Mouse (Mus musculus) cerebral cortex, adult 2 months (tissue): ENCODE results near the gene Tk2.

Experiments
- WGBS: fragments of 180-500 bp; shearing (Covaris S2); methylation state at CpG from one replicate; pipeline ENCODE4 v1.1.7; 2018; 5-methylcytosine and 5-hydroxymethylcytosine counted together

Gene Tk2

DNA sequence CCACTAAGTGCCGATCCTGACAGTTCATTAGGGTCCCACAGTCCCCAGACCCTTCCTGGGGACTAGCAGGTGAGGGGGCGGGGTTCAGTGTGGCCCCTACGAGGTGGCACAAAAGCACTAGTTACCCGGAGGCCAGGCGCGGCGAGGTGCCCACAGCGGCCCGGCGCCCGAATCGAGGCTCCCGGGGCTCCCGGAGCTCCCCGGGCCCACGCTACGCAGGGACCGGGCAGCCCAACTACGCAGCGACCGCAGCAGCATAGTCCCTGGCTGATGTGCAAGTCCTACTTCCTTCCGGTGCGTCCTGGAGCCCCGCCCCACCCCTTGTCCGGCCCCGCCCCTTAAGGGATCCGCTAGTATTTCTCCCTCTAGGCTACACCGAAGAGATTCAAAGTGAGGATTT, at the start of gene Tk2:
Tk2 (minus strand) TSS at position 283 of the 400 bp plus-strand sequence.
- under 1% methylated on average over 28 of the region's 28 CpGs for WGBS

DNA sequence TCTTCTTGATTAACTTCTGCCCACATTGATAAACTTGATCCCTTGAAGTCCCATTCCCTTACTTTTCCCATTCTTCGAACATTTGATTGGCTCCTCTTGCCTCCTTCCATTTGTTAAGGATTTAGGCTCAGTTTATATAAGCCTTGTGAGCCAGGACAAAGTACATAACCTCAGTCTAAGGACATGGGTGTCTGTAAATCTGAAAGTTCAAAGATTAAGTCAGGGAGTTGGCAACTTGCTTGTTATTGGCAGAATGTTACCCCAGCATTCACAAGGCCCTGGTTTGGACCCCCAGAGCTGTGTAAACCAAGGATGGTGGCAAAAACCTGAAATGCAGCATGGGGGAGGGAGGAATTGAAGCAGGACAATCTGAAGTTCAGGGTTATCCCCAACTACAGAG, 46.0 kb upstream of the Tk2 start:
- WGBS: 84% methylated on average over 1 of the region's 1 CpGs

- 88% methylated on average over 12 of the region's 12 CpGs for WGBS
These were observed 44.7 kb upstream of the Tk2 start, which contains the start of gene Cmtm2a for GRCm38 (mm10) chr8:104293081-104293480. Gene Cmtm2a (minus strand): TSS chr8:104293181.

DNA sequence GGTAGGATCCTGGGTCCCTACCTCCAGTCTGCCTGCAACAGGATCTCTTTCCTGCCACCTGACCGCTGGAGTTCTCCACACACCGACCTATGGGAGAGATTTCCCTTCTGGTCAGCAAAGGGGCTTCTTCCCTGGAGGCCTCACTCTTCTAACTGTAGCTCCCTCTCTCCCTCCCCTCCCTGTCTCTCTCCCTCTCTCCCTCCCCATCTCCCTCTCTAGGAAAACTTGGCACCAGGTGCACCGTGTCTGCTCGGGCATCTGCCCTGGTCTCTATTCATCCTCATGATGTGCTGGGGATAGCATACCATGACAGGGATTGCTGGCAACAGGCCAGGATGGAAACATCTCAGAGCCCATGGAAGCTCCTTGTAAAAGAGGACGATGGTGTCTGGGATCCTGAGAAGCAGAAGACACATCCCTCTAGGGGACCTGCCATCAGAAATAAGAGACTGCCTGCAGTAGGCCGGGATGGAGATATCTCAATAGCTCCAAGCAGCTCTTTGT, 20.6 kb upstream of the Tk2 start:
- 82% methylated on average over 6 of the region's 6 CpGs for WGBS

DNA sequence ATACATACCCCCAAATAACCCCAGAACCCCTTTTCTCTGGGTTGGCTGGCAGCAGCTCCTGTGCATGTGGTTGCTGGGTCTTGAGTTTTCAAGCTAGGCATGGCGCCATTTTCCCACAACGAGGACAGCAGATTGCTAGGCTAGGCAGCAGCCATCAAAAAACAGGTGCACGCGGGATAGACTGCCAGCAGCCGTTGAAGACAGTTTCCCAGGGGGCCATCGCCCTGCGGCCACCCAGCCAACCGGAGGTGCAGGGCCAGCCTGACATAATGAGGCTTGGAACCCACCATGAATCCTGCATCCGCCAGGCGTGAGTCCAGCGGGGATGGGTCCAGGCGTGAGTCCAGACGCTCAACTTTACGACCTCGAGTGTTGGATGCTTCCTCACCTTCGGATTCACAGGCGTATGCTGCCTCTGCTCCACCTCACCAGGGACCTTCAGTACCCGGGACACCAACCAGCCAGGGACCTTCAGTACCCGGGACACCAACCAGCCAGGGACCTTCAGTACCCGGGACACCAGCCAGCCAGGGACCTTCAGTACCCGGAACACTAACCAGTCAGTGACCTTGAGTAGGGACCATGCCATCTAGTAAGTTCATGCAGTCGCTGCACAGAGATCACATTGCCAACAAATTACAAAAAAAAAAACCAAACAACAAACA, 16.0 kb upstream of the Tk2 start:
- 95% methylated on average over 22 of the region's 22 CpGs for WGBS

DNA sequence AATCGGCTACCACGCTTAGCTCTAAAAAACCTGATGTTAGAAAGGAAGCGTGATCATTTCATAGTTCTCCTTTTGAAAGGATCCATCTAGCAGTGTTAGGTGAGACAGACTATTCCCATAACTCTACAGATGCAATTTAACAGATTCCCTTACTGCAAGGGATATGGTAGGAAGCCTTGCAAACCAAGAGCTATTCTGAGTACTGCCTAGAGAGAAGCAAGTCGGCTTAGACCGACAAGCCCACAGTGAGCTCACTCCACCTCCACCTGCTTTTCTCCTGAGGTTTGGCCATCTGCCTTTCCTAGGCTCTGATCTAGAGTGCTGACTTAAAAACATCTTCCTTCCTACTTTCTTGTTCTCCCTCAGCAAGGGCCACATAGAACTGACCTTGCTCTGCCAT, 13.4 kb upstream of the Tk2 start:
- 65% methylated on average over 5 of the region's 5 CpGs for WGBS

DNA sequence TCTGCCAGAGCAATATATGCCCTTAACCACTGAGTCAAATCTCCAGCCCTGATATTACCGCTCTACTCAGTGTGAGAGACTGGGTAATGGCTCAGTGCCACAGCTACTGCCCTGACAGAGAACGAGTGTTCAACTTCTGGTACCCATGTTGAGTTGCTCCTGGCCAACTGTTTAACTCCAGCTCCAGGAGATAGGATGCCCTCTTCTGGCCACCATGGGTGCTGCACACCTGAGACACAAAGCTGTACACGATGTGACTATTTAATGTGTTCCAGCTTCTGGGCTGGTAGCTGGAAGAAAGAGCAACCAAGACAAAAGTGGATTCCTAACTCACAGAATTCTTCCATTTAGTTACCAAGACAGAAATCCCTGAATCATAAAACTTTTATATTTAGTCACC, 4.7 kb upstream of the Tk2 start:
- 81% methylated on average over 3 of the region's 3 CpGs for WGBS

GRCm38 (mm10) chr8:104251461-104251860, 3.1 kb upstream of the Tk2 start:
- 2% methylated on average over 7 of the region's 7 CpGs for WGBS

GRCm38 (mm10) chr8:104250439-104251367, 2.3 kb upstream of the Tk2 start, which contains the start of gene Cklf:
Gene Cklf (plus strand): TSS chr8:104250861.
- WGBS: 4% methylated on average over 41 of the region's 41 CpGs

- WGBS: 85% methylated on average over 7 of the region's 7 CpGs
These were observed 1.2 kb upstream of the Tk2 start for GRCm38 (mm10) chr8:104249442-104249996.

DNA sequence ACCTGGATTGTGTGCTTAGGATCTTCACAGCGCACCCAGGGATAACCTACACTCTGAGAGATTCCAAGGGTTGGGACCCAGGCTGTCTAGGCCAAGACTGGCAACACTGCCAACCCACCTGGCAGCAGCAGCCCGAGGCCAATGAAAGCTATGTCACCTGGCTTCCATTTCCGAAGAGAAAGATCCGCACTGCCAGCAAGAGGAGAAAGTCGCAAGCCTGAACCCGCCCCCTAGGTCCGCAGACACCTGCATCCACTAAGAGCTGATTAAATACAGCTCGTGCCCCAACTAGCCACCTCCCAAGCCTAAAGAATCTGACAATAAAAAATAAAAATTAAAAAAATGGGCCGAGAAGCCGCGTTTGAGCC, 466 bp downstream of the Tk2 start:
- WGBS: 1% methylated on average over 11 of the region's 11 CpGs

DNA sequence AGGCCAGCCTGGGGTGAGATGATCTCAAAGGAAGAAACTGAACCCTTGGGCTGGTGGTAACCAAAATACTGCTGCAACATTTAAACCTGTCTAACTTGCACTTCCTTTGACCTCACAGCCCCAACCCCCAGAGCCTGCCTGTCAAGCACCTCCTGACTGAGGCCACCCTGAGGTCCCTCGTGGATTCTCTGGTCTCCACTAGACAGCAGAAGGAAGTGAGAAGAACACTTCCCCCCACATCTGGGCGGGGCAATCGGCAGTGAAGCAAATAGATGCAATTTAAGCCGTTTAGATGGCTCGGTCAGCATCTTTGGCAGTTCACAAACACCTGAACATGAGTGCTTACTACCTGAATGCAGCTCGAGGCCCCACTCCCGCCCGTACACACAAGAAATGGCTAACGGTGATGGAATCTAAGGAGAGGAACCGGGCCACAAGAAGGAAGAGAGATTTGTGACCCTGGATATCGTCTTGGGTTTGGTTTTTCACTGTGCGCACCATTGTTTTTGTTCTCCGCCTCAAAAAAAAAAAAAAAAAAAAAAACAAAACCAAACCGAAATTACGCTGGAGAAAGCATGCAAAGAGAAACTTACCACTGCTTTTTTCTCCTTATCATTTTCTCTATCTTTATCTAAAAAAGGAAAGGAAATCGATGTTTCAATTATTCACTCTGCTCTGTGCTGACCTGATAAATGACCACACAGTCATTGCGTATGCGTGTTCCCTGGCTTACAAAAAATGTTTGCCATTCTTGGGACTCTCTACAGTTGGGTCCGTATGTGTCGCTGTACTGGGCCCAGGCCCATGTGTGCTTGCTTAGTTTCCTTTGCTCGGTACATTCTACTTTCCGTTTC, 1.1 kb downstream of the Tk2 start:
- 65% methylated on average over 22 of the region's 22 CpGs for WGBS

DNA sequence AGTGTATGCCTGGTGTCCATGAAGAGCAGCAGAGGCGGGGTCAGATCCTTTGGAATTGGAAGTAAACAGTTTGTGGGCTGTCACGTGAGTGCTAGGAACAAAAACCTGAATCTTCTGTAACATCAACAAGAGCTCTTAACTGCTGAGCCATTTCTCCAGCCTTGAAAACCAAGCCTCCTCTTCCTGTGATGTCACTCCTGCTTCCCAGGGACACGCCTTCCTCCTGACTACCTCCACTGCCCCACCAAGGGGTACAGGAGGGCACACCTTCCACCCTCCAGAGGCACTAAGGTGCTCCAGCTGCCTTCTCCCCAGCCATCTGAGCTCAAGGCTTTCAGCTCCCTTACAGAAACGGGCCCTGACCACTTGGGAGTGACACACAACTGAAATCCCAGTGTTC, 1.7 kb downstream of the Tk2 start:
- WGBS: 90% methylated on average over 4 of the region's 4 CpGs

DNA sequence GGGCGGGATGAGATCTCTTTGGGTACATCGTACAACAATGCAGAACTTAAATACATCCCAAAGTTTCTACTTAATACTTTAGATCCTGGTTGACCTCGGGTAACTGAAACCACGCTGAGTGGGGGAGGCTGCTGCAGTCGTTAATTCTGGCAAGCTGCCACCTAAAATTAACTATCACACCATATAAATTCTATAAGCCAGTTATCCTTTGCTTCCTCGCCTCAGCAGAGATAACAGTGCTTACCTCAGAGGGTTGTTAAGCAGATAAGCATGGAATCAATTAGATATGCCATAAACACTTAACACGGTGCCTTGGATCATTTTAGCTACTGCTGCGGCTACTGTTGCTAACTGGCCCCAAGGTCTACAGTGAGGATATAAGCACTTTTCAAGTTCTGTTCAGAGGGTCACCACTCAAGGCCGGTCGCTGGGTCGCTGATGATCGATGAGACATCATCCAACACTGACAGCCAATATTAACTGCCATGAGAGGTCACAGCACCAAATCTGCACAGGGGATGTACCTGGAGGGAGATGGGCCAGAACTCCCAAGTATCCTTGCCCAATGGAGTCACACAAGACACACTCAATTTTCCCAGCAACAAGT, 6.2 kb downstream of the Tk2 start:
- 87% methylated on average over 12 of the region's 12 CpGs for WGBS

- 81% methylated on average over 10 of the region's 10 CpGs for WGBS
These were observed 8.9 kb downstream of the Tk2 start for GRCm38 (mm10) chr8:104239418-104239861.

DNA sequence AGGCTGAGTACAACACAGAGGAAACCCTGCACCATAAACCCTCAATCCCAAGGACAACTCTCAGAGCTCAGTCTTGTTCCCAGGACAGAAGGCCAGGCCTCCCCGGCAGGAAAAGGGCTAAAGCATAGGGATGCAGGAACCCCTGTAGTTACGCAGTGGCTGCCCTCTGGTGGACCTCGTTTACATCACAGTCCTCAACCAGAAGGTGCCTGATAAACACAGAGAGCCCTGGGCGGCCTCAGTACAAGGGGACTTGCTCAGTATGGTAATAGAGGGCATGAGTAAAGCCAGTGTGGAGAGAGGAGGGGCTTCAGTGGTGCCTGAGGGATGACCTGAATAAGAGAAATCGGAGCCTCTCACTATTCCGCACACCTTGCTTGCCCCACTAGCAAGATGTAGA, 13.8 kb downstream of the Tk2 start:
- WGBS: 61% methylated on average over 6 of the region's 6 CpGs

GRCm38 (mm10) chr8:104232919-104233318, 15.4 kb downstream of the Tk2 start:
- 90% methylated on average over 5 of the region's 5 CpGs for WGBS

GRCm38 (mm10) chr8:104232039-104232438, 16.3 kb downstream of the Tk2 start:
- WGBS: 97% methylated on average over 4 of the region's 4 CpGs

DNA sequence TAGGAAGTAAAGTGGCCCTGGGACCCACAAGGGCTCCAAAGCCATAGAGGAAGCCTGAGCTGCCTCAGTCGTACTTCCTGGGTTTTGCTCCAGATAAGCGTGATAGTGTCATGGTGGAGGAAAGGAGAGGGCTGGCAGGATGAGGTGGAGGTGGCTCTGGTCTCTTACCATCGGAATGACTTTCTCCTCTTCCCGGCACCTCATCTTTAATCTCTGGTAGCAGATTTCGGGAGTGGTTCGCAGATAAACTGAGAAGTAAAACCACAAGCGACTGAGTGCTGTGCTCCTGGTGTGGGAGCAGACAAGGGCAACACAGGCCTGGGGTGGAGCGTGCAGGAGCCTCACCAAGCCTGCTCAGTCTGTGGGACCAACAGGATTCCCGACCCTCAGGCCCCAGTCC, 18.0 kb downstream of the Tk2 start:
- 93% methylated on average over 9 of the region's 9 CpGs for WGBS

GRCm38 (mm10) chr8:104227048-104227447, 21.3 kb downstream of the Tk2 start:
- WGBS: 92% methylated on average over 5 of the region's 5 CpGs

- 40% methylated on average over 5 of the region's 5 CpGs for WGBS
These were observed 28.6 kb downstream of the Tk2 start for GRCm38 (mm10) chr8:104219806-104220205.
